Mouse (Mus musculus): ENCODE measurements at regions not wholly inside any gene's neighbourhood (a gene's known extent, or its start where the extent isn't known, plus 50 kb on each side); places are given as distances from the start of the nearest gene placed in this dataset.
"Not testable (repeated sequence)": the region's sequence is repeated elsewhere in the genome, so short reads cannot be mapped to it uniquely, and the experiment has no call there.

DNA sequence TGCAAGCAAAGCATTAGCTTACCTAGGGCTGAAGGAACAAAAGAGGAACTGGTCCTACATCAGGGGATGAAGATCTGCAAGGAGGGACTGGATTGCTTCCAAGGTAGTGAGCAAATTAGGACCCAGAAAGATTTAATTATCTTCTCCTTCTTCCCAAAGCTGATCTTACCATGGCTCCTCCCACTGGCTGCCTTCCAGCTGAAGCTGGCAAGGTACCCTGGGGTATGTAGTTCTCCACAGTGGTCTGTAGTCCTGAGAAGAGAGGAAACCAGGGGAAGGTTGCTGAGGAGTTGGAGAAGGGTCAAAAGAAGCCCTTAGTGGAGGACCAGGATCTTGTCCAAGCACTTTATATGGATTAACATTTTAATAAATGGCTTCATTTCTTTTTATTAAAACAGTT is 1764.8 kb upstream of the 5930422O12Rik start:
- H3K27ac ChIP-seq (replicated peaks) = no peak overlapping the region
- H3K27me3 ChIP-seq (replicated peaks; ENCODE audit: low read depth, poor library complexity, severe bottlenecking) = no peaks in the 10 kb centered on the region
- no peaks in the 10 kb centered on the region for H3K36me3 ChIP-seq (replicated peaks)
- no peaks in the 10 kb centered on the region for H3K9me3 ChIP-seq
- no peaks in the 10 kb centered on the region for H3K4me1 ChIP-seq
- no peak overlapping the region for H3K4me3 ChIP-seq
- no peak for DNase-seq (ENCODE audit: low spot score)

DNA sequence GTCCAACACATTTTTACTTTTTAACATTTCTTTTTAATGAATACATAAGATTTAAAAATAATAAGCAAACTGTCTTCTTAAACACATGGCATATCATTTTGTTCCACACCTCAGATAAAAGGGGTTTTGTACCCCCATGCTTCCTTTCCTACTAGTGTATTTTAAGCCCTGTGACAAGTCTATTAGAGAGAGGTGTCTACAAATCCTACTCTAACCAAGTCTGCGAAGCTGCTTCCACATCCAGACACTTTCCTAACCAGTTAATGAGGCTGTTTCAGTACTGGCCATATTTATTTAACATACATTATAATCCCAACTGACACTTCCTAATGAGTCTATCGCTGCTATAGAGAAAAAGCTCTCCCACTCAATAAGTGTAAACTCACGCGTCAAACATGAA is 1763.0 kb upstream of the 5930422O12Rik start:
- Histone ChIP-seq H3K4me1 (no peaks in the 10 kb centered on the region), H3K4me3 (no peak overlapping the region), H3K27me3 (replicated peaks; ENCODE audit: low read depth, poor library complexity, severe bottlenecking) (no peaks in the 10 kb centered on the region), H3K27ac (replicated peaks) (no peak overlapping the region), H3K36me3 (replicated peaks) (no peaks in the 10 kb centered on the region), H3K9me3 (no peaks in the 10 kb centered on the region)
- no peak for DNase-seq (ENCODE audit: low spot score)
- 91% methylated on average over 4 of the region's 4 CpGs for WGBS

DNA sequence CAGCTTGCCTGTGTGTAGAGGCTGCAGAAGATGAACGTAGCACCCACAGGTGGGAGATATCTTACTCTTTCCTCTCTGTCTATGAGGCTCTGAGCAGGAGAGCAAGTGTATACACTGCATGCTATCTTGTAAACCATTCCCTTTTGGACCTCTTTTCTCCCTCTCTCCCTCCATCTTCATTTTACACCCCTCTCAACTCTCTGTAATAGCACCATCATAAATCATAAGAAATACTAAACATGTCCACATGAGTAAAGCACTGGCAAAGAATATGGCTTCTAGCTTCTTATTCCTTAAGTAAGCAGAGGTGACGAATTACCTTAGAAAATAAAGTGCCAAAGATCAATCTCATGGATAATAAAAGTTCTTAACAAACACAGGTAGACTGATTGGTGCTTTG is 1724.3 kb upstream of the 5930422O12Rik start:
- H3K27me3 ChIP-seq (replicated peaks; ENCODE audit: low read depth, poor library complexity, severe bottlenecking) = no peaks in the 10 kb centered on the region
- H3K4me1 ChIP-seq = no peaks in the 10 kb centered on the region
- H3K27ac ChIP-seq (replicated peaks) = no peak overlapping the region
- no peak for DNase-seq (ENCODE audit: low spot score)
- H3K4me3 ChIP-seq = no peak overlapping the region
- no peaks in the 10 kb centered on the region for H3K36me3 ChIP-seq (replicated peaks)
- 87% methylated on average over 2 of the region's 2 CpGs for WGBS
- H3K9me3 ChIP-seq = no peaks in the 10 kb centered on the region

DNA sequence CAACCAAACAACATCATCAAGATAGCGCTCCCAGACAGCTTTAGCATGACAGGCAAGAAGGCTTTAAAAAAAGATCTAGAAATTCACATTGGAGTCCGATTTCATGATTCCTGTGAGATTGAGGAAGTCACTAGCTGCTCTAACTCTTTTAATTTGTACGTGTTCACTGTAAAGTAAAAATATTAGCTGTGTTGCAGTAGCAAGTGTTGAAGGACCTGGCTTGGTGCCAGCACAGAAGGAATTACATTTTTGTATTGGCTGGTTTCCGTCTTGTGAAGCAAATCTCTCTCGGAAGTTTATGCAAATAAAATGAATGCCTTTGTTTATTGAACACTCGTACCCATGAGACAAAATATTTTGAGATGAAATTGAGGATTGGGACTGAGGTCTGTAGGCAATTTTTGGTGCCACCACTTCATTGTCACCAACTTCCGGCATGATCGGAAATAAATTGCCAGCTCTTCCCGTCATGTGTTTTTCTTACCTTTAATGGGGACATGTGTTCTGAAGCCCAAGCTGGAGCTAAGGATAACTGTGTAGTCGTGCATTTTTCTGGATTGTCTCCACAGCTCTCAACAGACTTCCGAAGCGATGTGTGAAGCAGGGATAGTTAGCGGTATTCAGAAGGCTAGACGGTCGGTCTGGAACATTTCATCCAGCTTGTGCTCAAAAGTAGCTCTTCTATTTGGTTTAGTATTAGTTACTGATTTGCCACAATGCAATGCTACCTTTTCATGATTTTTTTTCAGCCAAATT is 1715.0 kb upstream of the 5930422O12Rik start:
- DNase-seq (ENCODE audit: low spot score) = no peak
- Histone ChIP-seq H3K27ac (replicated peaks) (no peak overlapping the region), H3K36me3 (replicated peaks) (no peaks in the 10 kb centered on the region), H3K9me3 (no peaks in the 10 kb centered on the region), H3K27me3 (replicated peaks; ENCODE audit: low read depth, poor library complexity, severe bottlenecking) (no peaks in the 10 kb centered on the region), H3K4me1 (no peaks in the 10 kb centered on the region), H3K4me3 (no peak overlapping the region)
- WGBS = 88% methylated on average over 15 of the region's 15 CpGs

DNA sequence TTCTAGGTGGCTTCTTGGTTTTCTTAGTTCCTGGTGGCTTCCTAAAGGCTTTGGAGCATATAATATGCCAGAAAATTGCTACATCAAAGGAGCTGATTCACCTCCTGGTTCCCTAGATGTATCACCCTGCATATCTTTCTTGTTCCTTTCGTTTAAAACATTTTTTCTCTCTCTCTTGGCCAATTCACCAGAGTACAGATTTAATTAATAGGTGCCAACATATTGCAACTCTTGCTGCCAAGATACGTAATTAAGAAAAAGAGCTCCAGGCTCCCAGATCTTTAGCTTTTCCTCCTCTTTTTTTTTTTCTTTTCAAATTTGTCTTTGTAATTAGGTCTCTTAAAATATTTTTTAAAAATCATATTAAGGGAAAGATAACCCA is 1714.4 kb upstream of the 5930422O12Rik start:
- H3K4me1 ChIP-seq = no peaks in the 10 kb centered on the region
- H3K4me3 ChIP-seq = no peak overlapping the region
- no peak for DNase-seq (ENCODE audit: low spot score)
- no peaks in the 10 kb centered on the region for H3K36me3 ChIP-seq (replicated peaks)
- no peaks in the 10 kb centered on the region for H3K9me3 ChIP-seq
- 74% methylated on average over 2 of the region's 2 CpGs for WGBS
- H3K27ac ChIP-seq (replicated peaks) = no peak overlapping the region
- H3K27me3 ChIP-seq (replicated peaks; ENCODE audit: low read depth, poor library complexity, severe bottlenecking) = no peaks in the 10 kb centered on the region

DNA sequence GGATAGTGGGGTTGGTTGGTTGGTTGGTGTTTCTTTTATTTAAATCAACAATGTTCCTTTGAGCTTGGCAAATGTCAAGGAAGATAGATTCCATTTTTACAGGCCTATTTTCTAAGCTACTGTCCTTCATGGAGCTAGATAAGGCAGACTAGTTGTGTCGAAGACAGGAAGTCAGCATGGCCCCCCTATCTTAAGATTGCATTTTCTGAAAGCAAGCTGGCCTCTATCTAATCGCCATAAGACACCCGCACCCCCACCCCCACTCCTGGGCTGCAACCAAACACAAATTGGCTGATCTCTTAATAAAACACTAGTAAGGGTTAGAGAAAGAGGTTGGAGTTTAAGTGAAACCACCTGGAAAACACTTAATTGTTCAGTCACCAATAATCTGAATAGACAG is 1708.5 kb upstream of the 5930422O12Rik start:
- no peaks in the 10 kb centered on the region for H3K27me3 ChIP-seq (replicated peaks; ENCODE audit: low read depth, poor library complexity, severe bottlenecking)
- DNase-seq (ENCODE audit: low spot score) = no peak
- WGBS = 49% methylated on average over 3 of the region's 3 CpGs

DNA sequence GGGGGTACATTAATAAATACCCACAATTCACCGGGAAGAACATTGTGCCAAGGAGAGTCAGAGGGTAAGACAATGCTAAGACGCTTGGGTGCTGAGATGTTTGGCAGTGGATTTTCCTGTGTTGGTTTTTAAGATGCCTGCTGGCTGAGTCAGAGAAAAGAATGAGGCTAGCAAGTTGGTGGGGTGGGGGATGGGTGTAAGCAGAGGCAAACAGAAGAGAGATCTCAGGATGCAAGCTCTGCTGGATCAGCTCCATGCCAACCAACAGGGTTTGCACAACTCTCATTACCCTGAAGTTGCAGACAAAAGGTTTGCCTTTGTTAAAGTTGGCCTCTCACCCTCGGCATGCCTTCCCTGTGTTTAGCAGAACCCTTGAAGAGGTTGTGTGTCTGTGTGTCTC is 1707.9 kb upstream of the 5930422O12Rik start:
- Histone ChIP-seq H3K27ac (replicated peaks) (peak overlapping the region; percentile 7; the same call in 1 of the 2 replicates), H3K4me1 (peaks cover 15% of the 10 kb centered on the region), H3K4me3 (no peak overlapping the region), H3K9me3 (no peaks in the 10 kb centered on the region), H3K27me3 (replicated peaks; ENCODE audit: low read depth, poor library complexity, severe bottlenecking) (no peaks in the 10 kb centered on the region), H3K36me3 (replicated peaks) (no peaks in the 10 kb centered on the region)
- 40% methylated on average over 3 of the region's 3 CpGs for WGBS
- DNase-seq (ENCODE audit: low spot score) = peak; percentile 30

More for the DNA sequence above, 1708.5 kb upstream of the 5930422O12Rik start:
- Histone ChIP-seq H3K36me3 (replicated peaks) (no peaks in the 10 kb centered on the region), H3K4me1 (peaks cover 12% of the 10 kb centered on the region), H3K9me3 (no peaks in the 10 kb centered on the region), H3K27ac (replicated peaks) (no peak overlapping the region), H3K4me3 (no peak overlapping the region)

DNA sequence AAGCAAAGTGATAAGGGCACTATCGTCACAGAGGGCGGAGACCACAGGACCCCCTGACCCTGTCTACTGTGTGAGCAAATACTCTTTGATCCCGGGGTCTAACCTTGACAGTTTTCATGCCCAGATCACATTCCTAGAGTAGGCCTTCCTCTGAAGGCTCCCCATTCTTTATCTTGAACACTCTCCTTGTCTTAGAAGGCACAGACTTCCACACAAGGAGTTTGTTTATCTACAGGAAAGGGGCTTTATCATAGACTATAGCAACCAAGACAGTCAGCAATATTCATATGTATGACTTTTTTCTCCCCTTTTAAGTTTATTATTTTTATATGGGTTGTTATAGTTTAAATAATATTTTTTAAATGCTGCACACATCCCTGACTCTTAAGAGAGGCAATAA is 1703.1 kb upstream of the 5930422O12Rik start:
- H3K4me3 ChIP-seq = no peak overlapping the region
- H3K4me1 ChIP-seq = peaks cover 7% of the 10 kb centered on the region
- no peaks in the 10 kb centered on the region for H3K27me3 ChIP-seq (replicated peaks; ENCODE audit: low read depth, poor library complexity, severe bottlenecking)
- no peak for DNase-seq (ENCODE audit: low spot score)
- H3K36me3 ChIP-seq (replicated peaks) = no peaks in the 10 kb centered on the region
- 65% methylated on average over 3 of the region's 3 CpGs for WGBS
- H3K27ac ChIP-seq (replicated peaks) = no peak overlapping the region
- H3K9me3 ChIP-seq = no peaks in the 10 kb centered on the region

DNA sequence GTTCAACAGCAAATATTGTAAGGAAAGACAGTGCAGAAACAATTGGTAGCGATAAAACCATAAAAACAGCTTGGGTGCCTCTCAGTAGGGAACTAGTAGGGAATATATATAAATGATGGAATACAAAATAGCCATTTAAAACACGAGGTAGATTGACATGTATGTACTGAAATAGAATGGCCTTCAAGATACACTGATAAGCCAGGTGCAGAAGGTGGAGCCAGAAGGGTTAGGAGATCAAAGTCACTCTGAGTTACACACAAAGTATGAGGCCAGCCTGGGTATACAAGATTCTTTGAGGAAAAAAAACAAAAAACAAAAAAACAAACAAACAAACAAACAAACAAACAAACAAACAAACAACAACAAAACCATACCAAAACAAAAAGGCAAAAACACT is 1692.9 kb upstream of the 5930422O12Rik start:
- H3K27ac ChIP-seq (replicated peaks) = no peak overlapping the region
- H3K27me3 ChIP-seq (replicated peaks; ENCODE audit: low read depth, poor library complexity, severe bottlenecking) = no peaks in the 10 kb centered on the region
- no peaks in the 10 kb centered on the region for H3K4me1 ChIP-seq
- H3K36me3 ChIP-seq (replicated peaks) = no peaks in the 10 kb centered on the region
- WGBS = 84% methylated on average over 2 of the region's 2 CpGs
- no peak overlapping the region for H3K4me3 ChIP-seq
- H3K9me3 ChIP-seq = no peaks in the 10 kb centered on the region
- no peak for DNase-seq (ENCODE audit: low spot score)

DNA sequence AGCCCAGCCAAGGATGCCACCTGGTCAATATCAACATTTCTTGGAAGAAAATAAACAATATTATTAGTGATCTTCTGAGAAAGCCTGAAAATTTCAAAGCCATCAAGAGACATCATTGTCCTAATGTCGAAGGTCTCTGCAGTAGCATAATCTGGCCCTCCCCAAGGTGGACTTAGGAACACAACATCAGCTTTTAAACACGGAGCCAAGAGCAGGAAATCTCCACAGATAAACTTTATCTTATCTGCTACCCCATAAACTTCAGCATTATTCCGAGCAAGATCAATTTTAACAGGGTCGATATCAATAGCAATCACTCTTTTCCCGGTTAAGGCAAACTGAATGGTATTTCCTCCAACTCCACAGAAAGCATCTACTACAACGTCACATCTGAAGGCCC is 1691.2 kb upstream of the 5930422O12Rik start:
- H3K4me1 ChIP-seq; DNase-seq (ENCODE audit: low spot score); H3K27ac ChIP-seq (replicated peaks); H3K27me3 ChIP-seq (replicated peaks; ENCODE audit: low read depth, poor library complexity, severe bottlenecking); H3K36me3 ChIP-seq (replicated peaks); H3K4me3 ChIP-seq; H3K9me3 ChIP-seq: not testable (repeated sequence)
- 90% methylated on average over 6 of the region's 6 CpGs for WGBS

DNA sequence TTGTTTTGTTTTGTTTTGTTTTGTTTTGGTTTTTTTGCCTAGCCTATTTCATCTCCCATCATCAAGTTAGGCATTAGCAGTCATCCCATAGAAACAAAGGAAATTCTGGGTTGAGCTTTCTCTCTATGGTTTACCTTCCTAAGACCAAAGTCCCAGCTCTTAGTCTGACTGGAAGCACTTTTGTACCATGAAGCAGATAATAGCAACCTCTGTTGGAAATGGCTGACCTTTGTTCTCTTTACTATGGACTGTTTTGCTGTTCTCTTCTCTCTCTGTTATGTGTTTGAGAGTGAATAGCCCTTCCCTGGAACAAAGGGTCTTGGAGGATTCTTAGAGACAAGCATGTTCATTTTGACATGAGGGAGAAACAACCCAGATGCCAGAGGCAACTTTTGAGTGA is 1681.7 kb upstream of the 5930422O12Rik start:
- no peaks in the 10 kb centered on the region for H3K27me3 ChIP-seq (replicated peaks; ENCODE audit: low read depth, poor library complexity, severe bottlenecking)

DNA sequence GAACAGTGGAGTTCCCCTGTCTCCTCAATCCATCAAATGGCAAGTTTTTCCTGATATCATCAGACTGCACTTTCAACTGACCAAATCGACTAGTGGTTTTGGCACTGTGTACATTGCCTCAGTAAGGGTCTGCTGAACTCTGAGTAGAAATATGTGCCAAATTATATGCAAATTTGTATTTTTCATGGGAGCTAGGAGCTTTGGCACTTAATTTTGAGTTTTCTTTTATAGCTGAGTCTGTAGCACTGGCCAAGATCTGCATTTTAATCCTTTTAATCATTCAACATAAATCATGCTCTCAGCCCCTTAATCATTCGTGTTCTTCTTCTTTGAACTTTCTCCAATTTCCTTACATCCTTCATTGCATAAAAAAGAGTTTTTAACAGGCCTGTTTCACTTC is 1678.5 kb upstream of the 5930422O12Rik start:
- DNase-seq (ENCODE audit: low spot score) = no peak
- Histone ChIP-seq H3K9me3 (no peaks in the 10 kb centered on the region), H3K27ac (replicated peaks) (no peak overlapping the region), H3K4me1 (no peaks in the 10 kb centered on the region), H3K4me3 (no peak overlapping the region), H3K27me3 (replicated peaks; ENCODE audit: low read depth, poor library complexity, severe bottlenecking) (no peaks in the 10 kb centered on the region), H3K36me3 (replicated peaks) (no peaks in the 10 kb centered on the region)
- WGBS = 83% methylated on average over 2 of the region's 2 CpGs

More for the DNA sequence above, 1681.7 kb upstream of the 5930422O12Rik start:
- no peak overlapping the region for H3K4me3 ChIP-seq
- no peaks in the 10 kb centered on the region for H3K36me3 ChIP-seq (replicated peaks)
- no peak overlapping the region for H3K27ac ChIP-seq (replicated peaks)
- no peak for DNase-seq (ENCODE audit: low spot score)
- H3K4me1 ChIP-seq = no peaks in the 10 kb centered on the region
- no peaks in the 10 kb centered on the region for H3K9me3 ChIP-seq

DNA sequence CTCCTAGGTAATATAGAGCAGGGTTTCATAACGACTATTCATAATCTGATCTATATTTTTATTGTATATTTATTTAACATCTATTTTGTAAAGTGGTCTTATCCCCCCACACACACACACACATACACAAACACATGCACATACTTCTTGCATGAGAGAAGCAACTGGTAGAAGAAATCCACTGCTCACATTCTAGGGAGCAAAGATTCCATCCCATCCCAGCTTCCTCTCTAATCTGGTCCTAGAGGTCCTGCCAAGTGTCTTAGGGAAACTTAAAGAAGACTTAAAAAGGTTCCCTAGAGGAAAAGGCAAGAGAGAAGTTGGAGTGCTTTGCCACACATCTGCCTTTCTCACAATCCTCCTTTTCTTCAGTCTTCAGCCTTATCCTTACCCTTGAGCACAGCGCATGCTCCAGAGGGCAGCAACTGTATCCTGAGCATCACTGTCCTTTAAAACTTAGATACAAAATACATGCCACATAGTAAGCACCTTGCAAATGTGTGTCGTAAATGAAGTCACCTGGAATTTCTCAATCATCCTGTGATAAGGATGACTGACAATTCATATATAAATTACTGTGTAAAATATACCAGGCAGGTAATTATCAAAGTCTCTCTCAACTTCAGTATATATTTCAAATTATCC is 1677.9 kb upstream of the 5930422O12Rik start:
- Histone ChIP-seq H3K36me3 (replicated peaks) (no peaks in the 10 kb centered on the region), H3K27ac (replicated peaks) (no peak overlapping the region), H3K9me3 (no peaks in the 10 kb centered on the region), H3K27me3 (replicated peaks; ENCODE audit: low read depth, poor library complexity, severe bottlenecking) (no peaks in the 10 kb centered on the region), H3K4me3 (no peak overlapping the region), H3K4me1 (no peaks in the 10 kb centered on the region)
- DNase-seq (ENCODE audit: low spot score) = no peak
- WGBS = 80% methylated on average over 3 of the region's 3 CpGs

All from embryonic facial prominence, embryonic 10.5 days (tissue).